Mouse (Mus musculus) kidney, embryonic 16.5 days (tissue): ENCODE measurements around the gene Kifc1. TPM values are rescaled to one million over a fixed set of nuclear protein-coding genes. Genes with fewer than 3 reads are reported as not detected.
A peak's percentile ranks its signal among the peaks of the same experiment; 100 is the strongest.
"Not testable (repeated sequence)": the region's sequence is repeated elsewhere in the genome, so short reads cannot be mapped to it uniquely, and the experiment has no call there.

Experiments used
- ATAC-seq: fragments of 200-750 bp; cut with Nextera tagmentation; 2 replicates; pipeline ENCODE4 v1.8.0; 2017; ENCODE audit warnings: moderate TSS enrichment; ENCODE audit not compliant: low FRiP score, low TSS enrichment
- H3K27ac ChIP-seq: fragments of 300-500 bp; sonication (generic); 2 replicates; pipeline ENCODE4 v1.5.1; 2014; ENCODE audit warnings: low read length
- H3K27me3 ChIP-seq: fragments of 300-500 bp; sonication (generic); 2 replicates; pipeline ENCODE4 v1.6.1; 2014; ENCODE audit warnings: low read length, control low read depth, mixed read lengths; ENCODE audit not compliant: insufficient read depth
- H3K36me3 ChIP-seq: fragments of 300-500 bp; sonication (generic); 2 replicates; pipeline ENCODE4 v1.6.1; 2014; ENCODE audit warnings: low read length, control low read depth, mixed read lengths; ENCODE audit not compliant: insufficient read depth
- H3K4me1 ChIP-seq: fragments of 300-500 bp; sonication (generic); 2 replicates; pipeline ENCODE4 v1.6.1; 2014; ENCODE audit warnings: low read length, control low read depth, mixed read lengths; ENCODE audit not compliant: insufficient read depth
- H3K4me2 ChIP-seq: fragments of 300-500 bp; sonication (generic); replicated peaks from 2 replicates; pipeline ENCODE4 v1.6.1; 2014; ENCODE audit warnings: low read depth, low read length
- H3K4me3 ChIP-seq: fragments of 300-500 bp; sonication (generic); 2 replicates; pipeline ENCODE4 v1.5.1; 2014; ENCODE audit warnings: mild to moderate bottlenecking, low read length
- H3K9ac ChIP-seq: fragments of 300-500 bp; sonication (generic); replicated peaks from 2 replicates; pipeline ENCODE4 v1.6.1; 2014; ENCODE audit warnings: low read length
- H3K9me3 ChIP-seq: fragments of 300-500 bp; sonication (generic); 2 replicates; pipeline ENCODE4 v1.6.1; 2016; ENCODE audit warnings: low read length, control low read depth
- WGBS: fragments of 180-500 bp; shearing (Covaris S2); extraction: QIAGEN DNeasy Blood & Tissue Kit; methylation state at CpG from one replicate; pipeline ENCODE4 v1.1.7; 2014; 5-methylcytosine and 5-hydroxymethylcytosine counted together
- polyA plus RNA-seq: library from polyadenylated mRNA; unstranded; fragments of >200 nt; fragmentation: Nextera tagmentation; extraction: Ambion mirVana; gene quantifications from 2 replicates; pipeline ENCODE4 v1.2.1, GENCODE M21; 2015

Gene Kifc1
- polyA plus RNA-seq, 1 experiment from 2014 or later = 10.5 TPM

GRCm38 (mm10) chr17:33892429-33892828, 2.0 kb upstream of the Kifc1 start:
- ATAC-seq = no peak
- no peak overlapping the region for H3K4me2 ChIP-seq
- H3K9ac ChIP-seq = no peak overlapping the region
- 26% methylated on average over 7 of the region's 7 CpGs for WGBS
- no peak overlapping the region for H3K27ac ChIP-seq
- no peaks in the 10 kb centered on the region for H3K27me3 ChIP-seq
- peaks cover 10% of the 10 kb centered on the region for H3K4me1 ChIP-seq
- H3K9me3 ChIP-seq = no peaks in the 10 kb centered on the region
- no peaks in the 10 kb centered on the region for H3K36me3 ChIP-seq
- no peak overlapping the region for H3K4me3 ChIP-seq

GRCm38 (mm10) chr17:33891892-33892291, 1.4 kb upstream of the Kifc1 start:
- 65% methylated on average over 6 of the region's 6 CpGs for WGBS

GRCm38 (mm10) chr17:33891357-33891756, 896 bp upstream of the Kifc1 start:
- ATAC-seq = no peak
- H3K4me1 ChIP-seq = peaks cover 10% of the 10 kb centered on the region
- H3K9me3 ChIP-seq = no peaks in the 10 kb centered on the region
- H3K27me3 ChIP-seq = no peaks in the 10 kb centered on the region
- no peak overlapping the region for H3K9ac ChIP-seq
- no peak overlapping the region for H3K27ac ChIP-seq
- WGBS = 70% methylated on average over 2 of the region's 2 CpGs
- H3K36me3 ChIP-seq = peaks cover under 1% of the 10 kb centered on the region; the same call in 1 of the 2 replicates
- no peak overlapping the region for H3K4me3 ChIP-seq
- H3K4me2 ChIP-seq = no peak overlapping the region

More at GRCm38 (mm10) chr17:33891892-33892291, 1.4 kb upstream of the Kifc1 start:
- H3K27ac ChIP-seq, H3K9ac ChIP-seq, H3K27me3 ChIP-seq, H3K4me2 ChIP-seq, H3K36me3 ChIP-seq, H3K4me3 ChIP-seq, H3K9me3 ChIP-seq, ATAC-seq: not testable (repeated sequence)
- H3K4me1 ChIP-seq = peaks cover 10% of the 10 kb centered on the region

GRCm38 (mm10) chr17:33889941-33890532, 424 bp downstream of the Kifc1 start:
- ATAC-seq = not testable (repeated sequence)

GRCm38 (mm10) chr17:33888230-33888629, 2.2 kb downstream of the Kifc1 start:
- H3K4me2 ChIP-seq = peak overlapping the region; percentile 63; the same call in 1 of the 2 replicates
- H3K4me1 ChIP-seq = peaks cover 10% of the 10 kb centered on the region
- H3K36me3 ChIP-seq, H3K9ac ChIP-seq, ATAC-seq, H3K27ac ChIP-seq, H3K9me3 ChIP-seq, H3K27me3 ChIP-seq, H3K4me3 ChIP-seq: not testable (repeated sequence)

More at GRCm38 (mm10) chr17:33889941-33890532, 424 bp downstream of the Kifc1 start:
- Histone ChIP-seq H3K27ac (peak overlapping the region; percentile 55; the same call in 1 of the 2 replicates), H3K4me3 (peak overlapping the region; percentile 62), H3K4me2 (peak overlapping the region; percentile 63), H3K9ac (peak overlapping the region; percentile 73), H3K4me1 (peaks cover 10% of the 10 kb centered on the region)
- WGBS = under 1% methylated on average over 38 of the region's 44 CpGs
- not testable (repeated sequence) for H3K27me3 ChIP-seq, H3K9me3 ChIP-seq, H3K36me3 ChIP-seq

- not testable (repeated sequence) for H3K4me2 ChIP-seq, H3K27me3 ChIP-seq, H3K9me3 ChIP-seq, H3K4me3 ChIP-seq, H3K36me3 ChIP-seq, H3K27ac ChIP-seq, H3K9ac ChIP-seq, ATAC-seq
- peaks cover 10% of the 10 kb centered on the region for H3K4me1 ChIP-seq
- WGBS = 55% methylated on average over 2 of the region's 2 CpGs
These were observed 2.7 kb downstream of the Kifc1 start for GRCm38 (mm10) chr17:33887802-33888201.

- WGBS = 94% methylated on average over 9 of the region's 11 CpGs
- H3K9me3 ChIP-seq, H3K27me3 ChIP-seq, H3K4me3 ChIP-seq, H3K27ac ChIP-seq, ATAC-seq, H3K4me1 ChIP-seq, H3K9ac ChIP-seq, H3K4me2 ChIP-seq: not testable (repeated sequence)
- H3K36me3 ChIP-seq = peaks cover 27% of the 10 kb centered on the region; the same call in 1 of the 2 replicates
These were observed 6.1 kb downstream of the Kifc1 start for GRCm38 (mm10) chr17:33884320-33884719.

- ATAC-seq, H3K4me1 ChIP-seq, H3K4me3 ChIP-seq, H3K27me3 ChIP-seq, H3K27ac ChIP-seq, H3K9me3 ChIP-seq, H3K9ac ChIP-seq, H3K4me2 ChIP-seq: not testable (repeated sequence)
- WGBS = 87% methylated on average over 5 of the region's 5 CpGs
- peaks cover 24% of the 10 kb centered on the region for H3K36me3 ChIP-seq
These were observed 14.7 kb downstream of the Kifc1 start for GRCm38 (mm10) chr17:33875797-33876196.

GRCm38 (mm10) chr17:33874411-33874810, 16.1 kb downstream of the Kifc1 start:
- H3K27me3 ChIP-seq = no peaks in the 10 kb centered on the region
- no peak overlapping the region for H3K4me2 ChIP-seq
- no peaks in the 10 kb centered on the region for H3K9me3 ChIP-seq
- H3K4me3 ChIP-seq = no peak overlapping the region
- H3K4me1 ChIP-seq = no peaks in the 10 kb centered on the region
- ATAC-seq = no peak
- H3K9ac ChIP-seq = no peak overlapping the region
- no peak overlapping the region for H3K27ac ChIP-seq
- 91% methylated on average over 11 of the region's 11 CpGs for WGBS
- peaks cover 16% of the 10 kb centered on the region for H3K36me3 ChIP-seq

GRCm38 (mm10) chr17:33873537-33873936, 16.9 kb downstream of the Kifc1 start, which contains the start of gene Gm7029:
Gene Gm7029 (plus strand): TSS chr17:33873837.
- not testable (repeated sequence) for H3K4me1 ChIP-seq, H3K4me3 ChIP-seq, ATAC-seq, H3K27ac ChIP-seq, H3K9ac ChIP-seq, H3K27me3 ChIP-seq, H3K4me2 ChIP-seq, H3K9me3 ChIP-seq
- peaks cover 15% of the 10 kb centered on the region for H3K36me3 ChIP-seq
- WGBS = no CpG with 5 or more reads among the region's 12 CpGs
